Mouse (Mus musculus): ENCODE data around the gene Atp6v0a4.

GRCm38 (mm10) chr6:38128115-38128514 lies 3.7 kb upstream of the Atp6v0a4 start:
- TF ChIP-seq CTCF (IDR thresholded peaks at IDR 0.05; ENCODE audit: low read depth) (no peak), EP300 (optimal IDR thresholded peaks at IDR 0.05) (no peak)

All from stomach, postnatal 0 days (tissue).